Mouse (Mus musculus): Measurements from ENCODE around the gene Rap1a. TPM values are rescaled to one million over a fixed set of nuclear protein-coding genes. Genes with fewer than 3 reads are reported as not detected.

Gene Rap1a
- polyA plus RNA-seq, 1 experiment from 2014 or later, result 76.3 TPM

- Histone ChIP-seq H3K27me3 (no peaks in the 10 kb centered on the region), H3K27ac (replicated peaks) (no peak overlapping the region), H3K9me3 (no peaks in the 10 kb centered on the region), H3K9ac (replicated peaks) (no peak overlapping the region), H3K4me2 (replicated peaks) (peak overlapping the region; percentile 72; the same call in 1 of the 2 replicates), H3K4me3 (no peak overlapping the region), H3K36me3 (no peaks in the 10 kb centered on the region), H3K4me1 (peaks cover 33% of the 10 kb centered on the region)
- 74% methylated on average over 4 of the region's 4 CpGs for WGBS
- ATAC-seq (replicated peaks), result no peak
Observed at GRCm38 (mm10) chr3:105799375-105799774, 1.8 kb downstream of the Rap1a start.

DNA sequence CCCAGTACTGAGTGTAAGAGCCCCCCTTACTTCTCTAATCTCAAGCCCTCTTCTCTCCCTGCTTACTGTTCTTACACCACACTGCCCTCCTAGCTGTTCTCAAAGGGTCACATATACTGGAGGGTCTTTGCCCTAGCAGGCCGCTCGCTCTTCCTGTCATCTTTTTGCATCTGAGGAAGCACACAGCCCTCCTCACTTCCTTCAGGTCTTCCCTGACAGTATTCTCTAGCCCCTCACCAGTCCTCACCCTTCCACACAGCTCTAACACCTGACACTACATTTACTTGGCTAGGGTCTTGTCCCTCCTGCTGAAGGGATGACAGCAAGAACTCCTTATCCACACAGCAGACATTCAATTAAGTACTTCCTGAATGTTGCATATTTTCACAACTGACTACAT lies 2.4 kb downstream of the Rap1a start:
- no peak overlapping the region for H3K9ac ChIP-seq (replicated peaks)
- WGBS, result 82% methylated on average over 2 of the region's 2 CpGs

DNA sequence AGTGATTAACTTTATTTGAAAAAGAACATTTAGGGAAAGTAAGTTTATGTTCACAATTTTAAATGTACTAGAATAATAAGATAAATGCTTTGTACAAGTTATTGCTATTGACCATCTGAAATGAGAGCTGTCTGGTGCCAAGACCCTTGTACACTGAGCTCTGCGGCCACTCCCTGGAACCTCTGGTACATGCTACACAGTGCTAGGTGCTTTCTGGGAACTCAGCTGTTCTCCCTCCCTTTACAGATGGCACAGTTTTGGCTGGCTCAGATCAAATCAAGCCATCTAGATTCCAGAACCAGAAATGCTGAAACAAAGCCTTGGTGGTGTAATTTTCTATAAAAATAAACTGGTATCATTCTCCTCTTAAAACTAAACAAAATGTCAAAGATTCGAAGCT lies 3.7 kb downstream of the Rap1a start:
- ATAC-seq (replicated peaks), result no peak
- H3K36me3 ChIP-seq, result no peaks in the 10 kb centered on the region
- H3K4me3 ChIP-seq, result no peak overlapping the region
- H3K9ac ChIP-seq (replicated peaks), result no peak overlapping the region
- H3K27me3 ChIP-seq, result no peaks in the 10 kb centered on the region
- no peaks in the 10 kb centered on the region for H3K9me3 ChIP-seq
- peaks cover 33% of the 10 kb centered on the region for H3K4me1 ChIP-seq
- H3K27ac ChIP-seq (replicated peaks), result no peak overlapping the region
- H3K4me2 ChIP-seq (replicated peaks), result no peak overlapping the region
- WGBS, result 74% methylated on average over 2 of the region's 2 CpGs

More for the DNA sequence above, 2.4 kb downstream of the Rap1a start:
- no peak for ATAC-seq (replicated peaks)
- H3K27ac ChIP-seq (replicated peaks), result no peak overlapping the region
- no peaks in the 10 kb centered on the region for H3K36me3 ChIP-seq
- H3K4me1 ChIP-seq, result peaks cover 33% of the 10 kb centered on the region
- no peak overlapping the region for H3K4me2 ChIP-seq (replicated peaks)
- no peaks in the 10 kb centered on the region for H3K9me3 ChIP-seq
- no peaks in the 10 kb centered on the region for H3K27me3 ChIP-seq
- H3K4me3 ChIP-seq, result no peak overlapping the region

DNA sequence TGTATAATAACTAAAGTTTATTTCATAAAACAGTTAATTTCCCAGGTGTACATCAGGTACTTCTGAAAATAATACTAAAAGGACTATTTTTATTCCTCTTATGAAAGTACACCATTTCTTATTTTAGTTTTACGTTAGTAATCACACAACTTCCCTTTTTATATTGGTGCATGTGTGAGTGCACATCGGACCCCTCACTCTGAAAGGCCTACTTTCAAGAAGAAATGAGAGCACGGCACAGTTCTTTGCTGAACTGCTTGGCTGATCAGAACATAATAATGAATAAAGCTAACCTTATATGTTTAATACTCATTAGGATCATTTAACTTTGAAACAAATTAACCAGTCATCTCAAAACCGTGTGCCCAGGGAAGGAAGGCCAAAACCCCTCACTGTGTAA lies 4.4 kb downstream of the Rap1a start:
- Histone ChIP-seq H3K9ac (replicated peaks) (no peak overlapping the region), H3K9me3 (no peaks in the 10 kb centered on the region), H3K4me1 (peaks cover 33% of the 10 kb centered on the region), H3K27me3 (no peaks in the 10 kb centered on the region), H3K27ac (replicated peaks) (no peak overlapping the region), H3K4me3 (no peak overlapping the region), H3K36me3 (no peaks in the 10 kb centered on the region), H3K4me2 (replicated peaks) (no peak overlapping the region)
- ATAC-seq (replicated peaks), result no peak
- 60% methylated on average over 4 of the region's 4 CpGs for WGBS

- H3K27ac ChIP-seq (replicated peaks), result no peak overlapping the region
- no peak overlapping the region for H3K9ac ChIP-seq (replicated peaks)
- WGBS, result 78% methylated on average over 1 of the region's 1 CpGs
- no peak overlapping the region for H3K4me2 ChIP-seq (replicated peaks)
- H3K4me3 ChIP-seq, result no peak overlapping the region
- peaks cover 17% of the 10 kb centered on the region for H3K4me1 ChIP-seq
- ATAC-seq (replicated peaks), result no peak
- no peaks in the 10 kb centered on the region for H3K36me3 ChIP-seq
- no peaks in the 10 kb centered on the region for H3K27me3 ChIP-seq
- no peaks in the 10 kb centered on the region for H3K9me3 ChIP-seq
Observed at GRCm38 (mm10) chr3:105794309-105794708, 6.8 kb downstream of the Rap1a start.

- no peak overlapping the region for H3K4me3 ChIP-seq
- WGBS, result 93% methylated on average over 7 of the region's 7 CpGs
- no peaks in the 10 kb centered on the region for H3K27me3 ChIP-seq
- H3K9ac ChIP-seq (replicated peaks), result no peak overlapping the region
- H3K9me3 ChIP-seq, result no peaks in the 10 kb centered on the region
- ATAC-seq (replicated peaks), result no peak
- peaks cover under 1% of the 10 kb centered on the region; the same call in 1 of the 2 replicates for H3K4me1 ChIP-seq
- no peak overlapping the region for H3K4me2 ChIP-seq (replicated peaks)
- 0 out of 2 replicates have a peak, but pooled peaks cover 2% of the 10 kb centered on the region for H3K36me3 ChIP-seq
- H3K27ac ChIP-seq (replicated peaks), result no peak overlapping the region
Observed at GRCm38 (mm10) chr3:105792309-105792708, 8.8 kb downstream of the Rap1a start.

DNA sequence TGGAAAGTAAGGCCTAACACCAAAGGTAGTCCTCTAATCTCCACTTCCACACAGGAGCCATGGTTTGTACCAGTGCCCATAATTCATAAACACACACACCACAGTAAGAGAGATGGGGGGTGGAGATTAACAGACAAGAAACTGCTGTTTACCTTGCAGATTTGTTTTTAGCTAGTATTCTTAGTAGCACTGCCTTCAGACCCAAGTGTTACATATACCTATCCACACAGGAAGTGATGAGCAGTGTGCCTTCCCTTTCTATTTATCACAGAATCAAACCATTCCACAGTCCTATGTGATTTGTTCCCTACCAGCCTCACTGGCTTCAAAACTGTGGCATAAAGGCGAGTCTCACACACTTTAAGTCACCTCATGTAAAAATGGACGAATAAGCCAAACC lies 10.0 kb downstream of the Rap1a start:
- Histone ChIP-seq H3K9ac (replicated peaks) (no peak overlapping the region), H3K4me2 (replicated peaks) (no peak overlapping the region), H3K4me1 (no peaks in the 10 kb centered on the region), H3K27ac (replicated peaks) (no peak overlapping the region), H3K4me3 (no peak overlapping the region), H3K9me3 (no peaks in the 10 kb centered on the region), H3K27me3 (no peaks in the 10 kb centered on the region), H3K36me3 (0 out of 2 replicates have a peak, but pooled peaks cover 2% of the 10 kb centered on the region)
- 95% methylated on average over 2 of the region's 2 CpGs for WGBS
- no peak for ATAC-seq (replicated peaks)

GRCm38 (mm10) chr3:105790338-105790737 lies 10.8 kb downstream of the Rap1a start:
- Histone ChIP-seq H3K4me2 (replicated peaks) (no peak overlapping the region), H3K36me3 (0 out of 2 replicates have a peak, but pooled peaks cover 2% of the 10 kb centered on the region), H3K4me1 (no peaks in the 10 kb centered on the region), H3K9me3 (no peaks in the 10 kb centered on the region), H3K4me3 (no peak overlapping the region), H3K27ac (replicated peaks) (no peak overlapping the region), H3K9ac (replicated peaks) (no peak overlapping the region), H3K27me3 (no peaks in the 10 kb centered on the region)
- WGBS, result 100% methylated on average over 1 of the region's 1 CpGs
- no peak for ATAC-seq (replicated peaks)

DNA sequence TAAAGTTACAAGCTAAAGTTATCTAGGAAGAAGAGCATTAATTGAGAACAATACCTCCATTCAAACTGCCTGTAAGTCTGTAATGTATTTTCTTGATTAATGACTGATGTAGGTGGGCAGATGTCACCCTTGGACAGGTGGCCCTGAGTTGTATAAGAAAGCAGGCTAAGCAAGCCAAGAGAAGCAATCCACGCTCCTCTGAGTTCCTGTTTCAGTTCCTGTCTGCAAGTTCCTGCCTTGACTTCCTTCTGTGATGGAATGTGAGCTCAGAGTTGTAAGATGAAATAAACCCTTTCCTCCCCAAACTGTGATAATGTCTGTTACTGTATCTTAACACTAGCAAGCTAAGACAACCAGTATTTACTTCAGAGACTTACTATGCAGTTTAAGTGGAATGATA lies 11.4 kb downstream of the Rap1a start:
- Histone ChIP-seq H3K4me1 (no peaks in the 10 kb centered on the region), H3K4me3 (no peak overlapping the region), H3K27ac (replicated peaks) (no peak overlapping the region), H3K4me2 (replicated peaks) (no peak overlapping the region), H3K9me3 (no peaks in the 10 kb centered on the region), H3K36me3 (0 out of 2 replicates have a peak, but pooled peaks cover 2% of the 10 kb centered on the region), H3K27me3 (no peaks in the 10 kb centered on the region), H3K9ac (replicated peaks) (no peak overlapping the region)
- ATAC-seq (replicated peaks), result no peak
- WGBS, result 90% methylated on average over 1 of the region's 1 CpGs

GRCm38 (mm10) chr3:105787328-105787727 lies 13.8 kb downstream of the Rap1a start:
- no peaks in the 10 kb centered on the region for H3K4me1 ChIP-seq
- 0 out of 2 replicates have a peak, but pooled peaks cover 2% of the 10 kb centered on the region for H3K36me3 ChIP-seq
- H3K4me3 ChIP-seq, result no peak overlapping the region
- 98% methylated on average over 3 of the region's 3 CpGs for WGBS
- H3K9ac ChIP-seq (replicated peaks), result no peak overlapping the region
- ATAC-seq (replicated peaks), result no peak
- H3K27ac ChIP-seq (replicated peaks), result no peak overlapping the region
- H3K27me3 ChIP-seq, result no peaks in the 10 kb centered on the region
- no peak overlapping the region for H3K4me2 ChIP-seq (replicated peaks)
- H3K9me3 ChIP-seq, result no peaks in the 10 kb centered on the region

GRCm38 (mm10) chr3:105785865-105786264 lies 15.3 kb downstream of the Rap1a start:
- no peaks in the 10 kb centered on the region for H3K27me3 ChIP-seq
- no peak for ATAC-seq (replicated peaks)

DNA sequence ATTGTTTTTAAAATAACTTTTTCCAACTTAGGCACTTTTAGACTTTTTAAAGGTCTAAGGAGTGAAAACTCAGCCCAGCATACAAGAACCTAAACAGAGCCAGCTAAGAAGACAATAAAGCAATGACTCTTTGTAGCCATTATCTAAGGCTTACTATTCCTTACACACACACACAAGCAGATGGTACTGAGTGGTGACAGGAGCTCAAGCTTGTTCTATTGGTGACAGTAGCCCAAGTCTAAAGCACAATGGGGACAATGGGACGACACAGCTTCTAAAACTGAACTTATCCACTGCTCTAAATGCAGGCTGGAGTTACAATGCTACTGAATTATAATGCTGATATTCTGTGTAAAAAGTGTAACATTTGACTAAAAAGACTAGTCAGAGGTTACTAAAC lies 17.3 kb downstream of the Rap1a start:
- no peak overlapping the region for H3K27ac ChIP-seq (replicated peaks)
- ATAC-seq (replicated peaks), result no peak
- no peak overlapping the region for H3K9ac ChIP-seq (replicated peaks)
- no peaks in the 10 kb centered on the region for H3K27me3 ChIP-seq
- H3K4me1 ChIP-seq, result no peaks in the 10 kb centered on the region
- H3K9me3 ChIP-seq, result no peaks in the 10 kb centered on the region
- H3K4me3 ChIP-seq, result no peak overlapping the region
- no peak overlapping the region for H3K4me2 ChIP-seq (replicated peaks)
- H3K36me3 ChIP-seq, result 0 out of 2 replicates have a peak, but pooled peaks cover 2% of the 10 kb centered on the region
- WGBS, result 43% methylated on average over 1 of the region's 1 CpGs

More at GRCm38 (mm10) chr3:105785865-105786264, 15.3 kb downstream of the Rap1a start:
- Histone ChIP-seq H3K9me3 (no peaks in the 10 kb centered on the region), H3K4me3 (no peak overlapping the region), H3K27ac (replicated peaks) (no peak overlapping the region), H3K36me3 (0 out of 2 replicates have a peak, but pooled peaks cover 2% of the 10 kb centered on the region), H3K4me1 (no peaks in the 10 kb centered on the region), H3K4me2 (replicated peaks) (no peak overlapping the region), H3K9ac (replicated peaks) (no peak overlapping the region)

- H3K9me3 ChIP-seq, result no peaks in the 10 kb centered on the region
- no peak for ATAC-seq (replicated peaks)
- no peaks in the 10 kb centered on the region for H3K27me3 ChIP-seq
- H3K9ac ChIP-seq (replicated peaks), result no peak overlapping the region
- 64% methylated on average over 7 of the region's 7 CpGs for WGBS
- H3K4me1 ChIP-seq, result no peaks in the 10 kb centered on the region
- no peak overlapping the region for H3K4me2 ChIP-seq (replicated peaks)
- no peak overlapping the region for H3K27ac ChIP-seq (replicated peaks)
- H3K4me3 ChIP-seq, result no peak overlapping the region
- H3K36me3 ChIP-seq, result no peaks in the 10 kb centered on the region
Observed at GRCm38 (mm10) chr3:105782406-105782805, 18.7 kb downstream of the Rap1a start.

All from forebrain, embryonic 15.5 days (tissue).